Mouse (Mus musculus): ENCODE data around the gene Rpl37a. TPM values are rescaled to one million over a fixed set of nuclear protein-coding genes. Genes with fewer than 3 reads are reported as not detected.
A peak's percentile ranks its signal among the peaks of the same experiment; 100 is the strongest.

Rpl37a gene
- polyA plus RNA-seq, 1 experiment from 2014 or later, result 1,059 TPM

DNA sequence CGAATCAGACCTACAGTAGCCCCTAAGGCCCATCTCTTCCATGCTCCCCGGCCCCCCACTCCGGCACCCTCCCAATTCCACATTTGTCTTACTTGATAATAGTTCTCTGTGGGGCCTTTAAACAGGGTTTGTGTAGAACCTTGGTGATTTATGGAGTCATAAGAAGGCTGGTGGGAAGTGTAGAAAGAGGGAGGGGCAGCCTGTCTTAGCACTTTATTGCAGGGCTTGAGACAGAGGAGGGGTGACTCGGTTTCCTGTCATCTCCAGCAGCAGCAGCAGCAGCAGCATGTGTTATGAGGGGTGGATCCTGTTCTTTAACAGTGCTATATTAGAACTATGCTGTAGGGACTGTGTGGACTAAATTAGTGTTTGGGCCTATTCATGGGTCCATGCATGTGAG, 17.7 kb downstream of the Rpl37a start:
- H3K4me1 ChIP-seq (ENCODE audit: control insufficient read depth, insufficient read depth, low read length), result no peaks in the 10 kb centered on the region
- no peak overlapping the region for H3K4me3 ChIP-seq (ENCODE audit: low read depth, low read length)
- no peak overlapping the region for H3K27ac ChIP-seq (ENCODE audit: low read depth, low read length)
- peak; percentile 79 for ATAC-seq (ENCODE audit: low read depth)
- H3K4me2 ChIP-seq (ENCODE audit: low read depth, low read length), result no peak overlapping the region
- no peaks in the 10 kb centered on the region for H3K36me3 ChIP-seq (ENCODE audit: control insufficient read depth, insufficient read depth, low read length)
- no peak overlapping the region for H3K9ac ChIP-seq (replicated peaks; ENCODE audit: low read depth, low read length)
- H3K9me3 ChIP-seq (ENCODE audit: control insufficient read depth, low read length), result no peaks in the 10 kb centered on the region
- H3K27me3 ChIP-seq (ENCODE audit: control insufficient read depth, insufficient read depth, low read length), result no peaks in the 10 kb centered on the region
- 23% methylated on average over 4 of the region's 4 CpGs for WGBS

DNA sequence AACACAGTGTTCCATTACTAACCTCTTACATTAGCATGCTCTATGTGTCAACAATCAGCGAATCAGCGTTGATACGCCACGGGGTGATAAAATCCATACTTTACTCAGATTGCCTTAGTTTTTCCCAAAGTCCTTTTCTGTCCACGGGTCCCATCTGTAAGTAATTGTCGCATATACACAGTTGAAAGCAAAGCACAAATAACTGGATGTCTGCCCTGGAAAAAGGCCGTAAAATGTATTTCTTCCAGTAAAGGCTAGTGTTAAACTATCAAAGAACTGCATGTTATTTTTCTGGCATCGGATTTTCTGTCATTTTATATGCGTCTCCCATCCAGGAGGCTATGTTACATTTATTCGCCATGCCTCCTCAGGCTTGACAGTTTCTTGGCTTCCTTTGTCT, 19.0 kb downstream of the Rpl37a start:
- no peak for ATAC-seq (ENCODE audit: low read depth)
- Histone ChIP-seq H3K27ac (ENCODE audit: low read depth, low read length) (no peak overlapping the region), H3K9me3 (ENCODE audit: control insufficient read depth, low read length) (no peaks in the 10 kb centered on the region), H3K36me3 (ENCODE audit: control insufficient read depth, insufficient read depth, low read length) (no peaks in the 10 kb centered on the region), H3K27me3 (ENCODE audit: control insufficient read depth, insufficient read depth, low read length) (no peaks in the 10 kb centered on the region), H3K9ac (replicated peaks; ENCODE audit: low read depth, low read length) (no peak overlapping the region), H3K4me2 (ENCODE audit: low read depth, low read length) (no peak overlapping the region), H3K4me3 (ENCODE audit: low read depth, low read length) (no peak overlapping the region), H3K4me1 (ENCODE audit: control insufficient read depth, insufficient read depth, low read length) (no peaks in the 10 kb centered on the region)
- 80% methylated on average over 10 of the region's 10 CpGs for WGBS

DNA sequence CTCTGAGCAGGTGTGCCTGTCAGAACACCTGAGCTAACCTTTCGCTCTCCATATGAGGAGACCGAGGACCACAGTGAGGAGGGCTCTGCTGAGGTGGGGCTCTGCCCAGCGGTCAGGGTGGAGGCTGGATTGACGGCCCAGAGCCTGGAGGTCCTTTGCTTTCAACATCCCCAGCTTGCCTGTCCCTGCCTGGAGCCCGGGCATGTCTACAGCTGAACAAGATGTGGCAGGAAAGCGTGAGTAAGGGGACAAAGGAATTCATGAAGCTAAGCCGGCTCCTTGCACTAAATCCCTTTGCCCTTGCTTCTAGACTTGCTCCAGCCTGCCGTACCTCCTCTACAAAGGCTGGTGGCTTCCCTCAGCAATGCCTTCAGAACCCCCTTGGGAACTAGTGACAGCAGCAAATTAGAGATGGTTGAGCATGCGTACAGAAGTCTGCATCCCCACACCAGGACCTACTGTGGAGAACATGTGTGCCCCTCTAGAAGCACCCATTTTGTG, 22.2 kb downstream of the Rpl37a start:
- H3K27me3 ChIP-seq (ENCODE audit: control insufficient read depth, insufficient read depth, low read length), result no peaks in the 10 kb centered on the region
- H3K4me2 ChIP-seq (ENCODE audit: low read depth, low read length), result no peak overlapping the region
- no peaks in the 10 kb centered on the region for H3K4me1 ChIP-seq (ENCODE audit: control insufficient read depth, insufficient read depth, low read length)
- no peak overlapping the region for H3K27ac ChIP-seq (ENCODE audit: low read depth, low read length)
- no peak overlapping the region for H3K9ac ChIP-seq (replicated peaks; ENCODE audit: low read depth, low read length)
- WGBS, result 85% methylated on average over 9 of the region's 9 CpGs
- H3K9me3 ChIP-seq (ENCODE audit: control insufficient read depth, low read length), result no peaks in the 10 kb centered on the region
- ATAC-seq (ENCODE audit: low read depth), result no peak
- H3K4me3 ChIP-seq (ENCODE audit: low read depth, low read length), result no peak overlapping the region
- no peaks in the 10 kb centered on the region for H3K36me3 ChIP-seq (ENCODE audit: control insufficient read depth, insufficient read depth, low read length)

DNA sequence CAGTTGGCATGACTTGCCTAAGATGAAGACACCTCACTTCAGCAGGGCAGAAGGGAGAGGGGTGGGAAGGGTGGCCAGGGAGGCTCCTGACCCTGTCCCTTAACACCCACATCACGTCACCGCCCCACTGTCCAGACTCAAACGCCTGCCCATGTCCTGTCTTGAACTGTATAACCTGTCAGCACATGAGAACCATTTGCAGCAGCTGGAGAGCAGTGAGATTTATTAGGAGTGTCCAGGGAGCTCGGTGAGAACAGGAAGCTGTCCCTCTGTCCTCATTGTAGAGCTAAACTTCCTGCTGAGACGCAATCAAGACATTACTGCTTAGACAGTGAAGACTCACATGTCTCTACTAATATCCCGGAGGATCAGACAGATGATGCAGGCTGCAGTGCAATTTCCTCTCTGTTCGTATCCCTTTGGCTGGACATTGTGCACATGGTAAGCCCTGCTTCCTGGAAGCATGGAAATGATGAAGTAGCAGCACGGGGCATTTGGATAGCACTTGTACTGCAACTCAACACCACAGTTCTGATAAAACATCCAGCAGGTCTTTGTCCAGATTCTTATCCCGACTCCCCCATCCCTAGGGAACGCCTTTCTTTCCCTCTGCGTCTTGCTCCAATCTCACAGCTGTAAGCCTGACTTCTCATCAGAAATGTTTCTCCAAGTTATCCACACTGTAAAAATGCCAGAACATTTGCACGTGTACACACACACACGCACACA, 25.5 kb downstream of the Rpl37a start:
- Histone ChIP-seq H3K27ac (ENCODE audit: low read depth, low read length) (no peak overlapping the region), H3K4me3 (ENCODE audit: low read depth, low read length) (no peak overlapping the region), H3K9me3 (ENCODE audit: control insufficient read depth, low read length) (no peaks in the 10 kb centered on the region), H3K4me2 (ENCODE audit: low read depth, low read length) (no peak overlapping the region), H3K27me3 (ENCODE audit: control insufficient read depth, insufficient read depth, low read length) (no peaks in the 10 kb centered on the region), H3K36me3 (ENCODE audit: control insufficient read depth, insufficient read depth, low read length) (no peaks in the 10 kb centered on the region), H3K9ac (replicated peaks; ENCODE audit: low read depth, low read length) (no peak overlapping the region), H3K4me1 (ENCODE audit: control insufficient read depth, insufficient read depth, low read length) (no peaks in the 10 kb centered on the region)
- WGBS, result 51% methylated on average over 13 of the region's 13 CpGs
- ATAC-seq (ENCODE audit: low read depth), result no peak

DNA sequence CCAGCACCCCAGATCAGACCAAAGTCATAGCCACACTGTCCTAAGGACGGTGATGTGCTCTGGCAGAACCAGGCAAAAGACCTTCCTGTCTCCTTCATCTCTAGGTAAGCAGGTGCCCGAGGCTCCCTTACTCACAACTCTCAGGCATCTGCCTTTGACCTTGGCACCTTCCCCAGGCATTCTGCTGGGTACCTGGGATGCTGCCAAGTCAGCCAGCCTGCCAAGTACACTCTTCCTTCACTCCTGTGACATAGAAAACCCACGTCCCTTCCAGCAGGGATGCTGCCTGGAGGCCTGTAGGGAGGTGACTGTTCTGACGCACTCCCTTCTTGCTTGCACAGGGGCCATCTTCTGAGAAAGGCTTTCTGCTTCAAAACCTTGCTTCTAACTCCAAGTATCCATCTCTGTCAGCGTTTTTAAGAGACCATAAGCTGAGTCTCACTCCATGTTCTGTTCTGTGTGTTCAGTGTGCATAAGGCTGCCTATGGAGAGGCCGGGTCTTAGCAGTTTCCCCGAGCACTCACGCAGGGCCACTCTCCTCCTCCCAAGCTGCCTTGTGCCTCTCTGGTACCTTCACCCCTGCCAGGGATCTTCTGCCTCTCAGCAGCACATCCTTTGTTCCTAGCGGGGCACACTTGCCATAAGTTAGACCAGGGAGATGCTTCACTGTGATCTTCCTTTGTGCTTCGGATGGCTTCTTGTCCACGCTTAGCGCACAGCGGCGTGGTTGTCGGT, 28.0 kb downstream of the Rpl37a start:
- Histone ChIP-seq H3K4me1 (ENCODE audit: control insufficient read depth, insufficient read depth, low read length) (no peaks in the 10 kb centered on the region), H3K27ac (ENCODE audit: low read depth, low read length) (0 out of 2 replicates have a peak overlapping the region, but pooled peaks have one; percentile 45), H3K9me3 (ENCODE audit: control insufficient read depth, low read length) (no peaks in the 10 kb centered on the region), H3K9ac (replicated peaks; ENCODE audit: low read depth, low read length) (no peak overlapping the region), H3K27me3 (ENCODE audit: control insufficient read depth, insufficient read depth, low read length) (no peaks in the 10 kb centered on the region), H3K4me2 (ENCODE audit: low read depth, low read length) (no peak overlapping the region), H3K4me3 (ENCODE audit: low read depth, low read length) (no peak overlapping the region), H3K36me3 (ENCODE audit: control insufficient read depth, insufficient read depth, low read length) (no peaks in the 10 kb centered on the region)
- peak; percentile 65 for ATAC-seq (ENCODE audit: low read depth)
- WGBS, result 63% methylated on average over 15 of the region's 15 CpGs

DNA sequence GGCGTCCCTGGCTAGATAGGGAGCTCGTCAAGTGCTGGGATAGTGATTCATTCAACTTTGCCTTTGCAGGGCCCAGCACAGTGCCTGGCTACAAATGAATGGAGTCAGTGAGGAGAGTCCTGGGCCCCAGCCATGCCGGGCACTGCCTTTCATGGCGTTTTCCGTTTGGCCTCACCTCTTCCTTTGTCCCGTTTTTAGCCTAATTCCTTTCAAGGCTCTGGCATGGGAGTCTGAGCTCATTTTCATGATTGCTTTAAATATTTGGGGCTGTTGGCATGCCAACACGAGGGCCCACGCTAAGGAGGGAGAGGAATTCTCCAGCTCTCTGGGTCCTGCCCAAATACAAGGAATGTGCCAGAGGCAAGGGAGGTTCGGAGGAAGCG, 28.6 kb downstream of the Rpl37a start:
- no peaks in the 10 kb centered on the region for H3K27me3 ChIP-seq (ENCODE audit: control insufficient read depth, insufficient read depth, low read length)
- WGBS, result 49% methylated on average over 10 of the region's 10 CpGs
- no peaks in the 10 kb centered on the region for H3K9me3 ChIP-seq (ENCODE audit: control insufficient read depth, low read length)
- H3K4me3 ChIP-seq (ENCODE audit: low read depth, low read length), result no peak overlapping the region
- no peaks in the 10 kb centered on the region for H3K4me1 ChIP-seq (ENCODE audit: control insufficient read depth, insufficient read depth, low read length)
- H3K27ac ChIP-seq (ENCODE audit: low read depth, low read length), result 0 out of 2 replicates have a peak overlapping the region, but pooled peaks have one; percentile 45
- H3K9ac ChIP-seq (replicated peaks; ENCODE audit: low read depth, low read length), result no peak overlapping the region
- no peak overlapping the region for H3K4me2 ChIP-seq (ENCODE audit: low read depth, low read length)
- peak; percentile 80 for ATAC-seq (ENCODE audit: low read depth)
- H3K36me3 ChIP-seq (ENCODE audit: control insufficient read depth, insufficient read depth, low read length), result no peaks in the 10 kb centered on the region

DNA sequence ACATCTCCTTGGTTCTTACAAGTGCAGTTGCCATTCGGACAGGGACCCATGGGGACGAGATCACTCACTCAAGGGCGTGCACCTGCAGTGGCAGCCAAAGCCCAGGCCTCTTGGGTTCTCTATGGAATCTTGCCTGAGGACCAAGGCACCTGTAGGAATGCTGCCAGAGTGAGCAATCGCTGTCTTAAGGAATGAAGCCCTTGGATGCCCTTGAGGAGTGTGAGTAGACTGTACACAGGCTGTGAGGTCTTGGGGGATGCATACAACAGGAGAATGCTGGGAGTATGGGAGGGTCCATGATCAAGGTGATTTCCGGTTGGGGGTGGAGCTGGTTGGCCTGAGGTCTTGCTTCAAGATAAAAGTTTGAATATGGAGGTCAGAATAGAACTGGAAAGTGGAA, 30.3 kb downstream of the Rpl37a start:
- Histone ChIP-seq H3K4me2 (ENCODE audit: low read depth, low read length) (no peak overlapping the region), H3K27me3 (ENCODE audit: control insufficient read depth, insufficient read depth, low read length) (no peaks in the 10 kb centered on the region), H3K36me3 (ENCODE audit: control insufficient read depth, insufficient read depth, low read length) (no peaks in the 10 kb centered on the region), H3K4me1 (ENCODE audit: control insufficient read depth, insufficient read depth, low read length) (no peaks in the 10 kb centered on the region), H3K9me3 (ENCODE audit: control insufficient read depth, low read length) (no peaks in the 10 kb centered on the region), H3K9ac (replicated peaks; ENCODE audit: low read depth, low read length) (no peak overlapping the region), H3K27ac (ENCODE audit: low read depth, low read length) (no peak overlapping the region), H3K4me3 (ENCODE audit: low read depth, low read length) (no peak overlapping the region)
- no peak for ATAC-seq (ENCODE audit: low read depth)
- WGBS, result 96% methylated on average over 5 of the region's 5 CpGs

DNA sequence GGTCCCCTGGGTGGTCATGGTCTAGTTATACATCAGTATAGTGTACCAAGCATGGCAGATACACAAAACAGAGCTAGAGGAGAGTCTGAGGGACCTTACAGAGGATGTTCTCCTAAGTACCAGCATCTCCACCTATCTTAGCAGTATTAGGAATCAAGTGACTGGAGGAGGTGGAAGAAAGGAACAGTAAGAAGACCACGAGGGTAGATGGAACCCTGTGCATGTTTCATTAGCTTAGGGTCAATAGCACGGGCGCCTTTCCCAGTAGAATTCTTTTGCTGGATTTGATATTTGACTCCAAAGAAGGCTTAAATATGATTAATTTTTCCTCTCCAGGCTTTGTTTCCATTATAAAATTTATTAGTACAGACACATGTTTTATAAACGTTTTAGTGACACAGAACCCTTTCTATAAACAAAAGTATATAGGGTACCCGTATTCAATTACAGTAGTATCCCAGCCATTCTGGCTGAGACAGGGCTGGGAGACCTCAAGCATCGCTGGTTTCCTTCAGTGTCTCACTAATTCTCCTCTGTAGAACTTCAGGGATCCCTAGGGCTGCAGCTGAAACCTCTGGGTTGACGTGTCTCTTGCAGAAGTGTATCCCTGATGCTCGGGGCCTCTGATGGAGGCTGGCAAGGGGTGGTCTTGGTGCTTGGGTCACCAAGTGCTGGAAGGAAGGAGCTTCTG, 33.9 kb downstream of the Rpl37a start:
- ATAC-seq (ENCODE audit: low read depth), result no peak
- WGBS, result 89% methylated on average over 8 of the region's 8 CpGs

DNA sequence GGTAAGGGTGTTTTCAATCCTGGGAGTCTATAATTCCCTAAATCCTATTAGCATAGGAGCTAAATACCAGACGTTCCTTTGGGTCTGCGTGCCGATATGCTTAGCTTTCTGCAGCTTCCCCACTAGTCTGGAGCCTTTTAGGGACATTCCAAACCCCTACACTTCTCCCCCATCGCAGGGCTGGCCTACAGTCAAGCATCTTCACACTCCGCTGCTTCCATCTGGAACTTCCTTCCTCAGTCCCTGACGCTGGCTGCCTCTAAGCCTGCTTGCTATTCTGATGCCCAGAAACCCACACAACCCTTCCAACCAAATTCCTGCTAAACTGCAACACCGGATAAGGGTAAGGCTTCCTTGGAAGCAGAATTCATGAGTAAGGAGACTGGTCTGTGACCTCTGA, 35.3 kb downstream of the Rpl37a start:
- Histone ChIP-seq H3K9me3 (ENCODE audit: control insufficient read depth, low read length) (no peaks in the 10 kb centered on the region), H3K4me3 (ENCODE audit: low read depth, low read length) (no peak overlapping the region), H3K4me1 (ENCODE audit: control insufficient read depth, insufficient read depth, low read length) (no peaks in the 10 kb centered on the region), H3K9ac (replicated peaks; ENCODE audit: low read depth, low read length) (no peak overlapping the region), H3K27ac (ENCODE audit: low read depth, low read length) (no peak overlapping the region), H3K4me2 (ENCODE audit: low read depth, low read length) (no peak overlapping the region), H3K27me3 (ENCODE audit: control insufficient read depth, insufficient read depth, low read length) (no peaks in the 10 kb centered on the region), H3K36me3 (ENCODE audit: control insufficient read depth, insufficient read depth, low read length) (no peaks in the 10 kb centered on the region)
- no peak for ATAC-seq (ENCODE audit: low read depth)
- 69% methylated on average over 7 of the region's 7 CpGs for WGBS

More for the DNA sequence above, 33.9 kb downstream of the Rpl37a start:
- no peak overlapping the region for H3K27ac ChIP-seq (ENCODE audit: low read depth, low read length)
- H3K9ac ChIP-seq (replicated peaks; ENCODE audit: low read depth, low read length), result no peak overlapping the region
- no peaks in the 10 kb centered on the region for H3K27me3 ChIP-seq (ENCODE audit: control insufficient read depth, insufficient read depth, low read length)
- H3K36me3 ChIP-seq (ENCODE audit: control insufficient read depth, insufficient read depth, low read length), result no peaks in the 10 kb centered on the region
- no peak overlapping the region for H3K4me3 ChIP-seq (ENCODE audit: low read depth, low read length)
- no peak overlapping the region for H3K4me2 ChIP-seq (ENCODE audit: low read depth, low read length)
- no peaks in the 10 kb centered on the region for H3K9me3 ChIP-seq (ENCODE audit: control insufficient read depth, low read length)
- no peaks in the 10 kb centered on the region for H3K4me1 ChIP-seq (ENCODE audit: control insufficient read depth, insufficient read depth, low read length)

Data from neural tube, embryonic 14.5 days (tissue).